In the genomic region with DNA sequence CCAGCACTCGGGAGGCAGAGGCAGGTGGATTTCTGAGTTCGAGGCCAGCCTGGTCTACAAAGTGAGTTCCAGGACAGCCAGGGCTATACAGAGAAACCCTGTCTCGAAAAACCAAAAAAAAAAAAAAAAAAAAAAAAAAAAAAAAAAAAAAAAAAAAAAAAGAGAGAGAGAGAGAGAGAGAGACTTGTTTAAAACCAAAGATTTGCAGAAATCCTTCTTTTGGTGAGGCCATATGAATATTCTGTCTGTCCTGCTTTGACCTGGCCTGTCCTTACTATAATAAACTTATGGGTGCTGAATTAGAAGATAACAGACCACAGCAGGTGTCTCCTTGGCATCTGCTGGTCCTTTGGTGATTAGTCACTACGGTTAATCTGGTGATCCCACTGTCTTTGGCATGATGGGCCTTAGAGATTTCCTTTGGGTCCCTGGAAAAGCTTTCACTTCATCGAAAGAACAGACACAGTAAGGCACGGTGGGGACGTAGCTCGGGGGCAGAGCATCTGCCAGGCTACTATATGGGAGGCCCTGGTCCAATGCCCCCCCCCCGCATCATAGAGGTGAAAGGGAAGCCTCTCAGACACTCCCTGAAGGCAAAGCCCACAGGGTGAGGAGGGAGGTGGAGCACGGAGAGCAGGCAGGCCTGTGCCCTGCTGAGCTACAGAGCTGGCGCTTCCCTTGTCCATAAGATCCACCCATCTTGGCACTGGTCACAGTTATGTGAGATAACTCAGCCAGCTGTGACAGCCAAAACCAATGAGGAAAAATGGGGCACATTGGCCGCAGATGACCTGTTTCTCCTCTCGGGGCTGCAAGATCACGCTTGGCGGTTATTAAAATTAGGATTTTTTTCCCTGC, we compare ENCODE assay signal across 15 mouse cellular contexts. TPM values are rescaled to one million over a fixed set of nuclear protein-coding genes. Genes with fewer than 3 reads are reported as not detected.
DNase-seq lines count a peak whose midpoint lies in the region; ATAC-seq and TF ChIP-seq lines count a peak whose summit lies in the region.
"Had no signal": no experiment of that assay in that cellular context is flagged by ENCODE, and none has a peak within 500 bp of the region (broad histone marks: within the 10 kb centered on the region; RNA-seq: fewer than 3 reads in every experiment).

No protein-coding gene starts in this region.

- no peaks in the 10 kb centered on the region for H3K36me3 ChIP-seq in heart, embryonic 12.5 days
- H3K36me3 ChIP-seq in ES-E14 (ENCODE audit: control insufficient read depth, insufficient read depth, low read length, poor library complexity, severe bottlenecking), result no peaks in the 10 kb centered on the region
- H3K36me3 ChIP-seq: G1E; heart, embryonic 13.5 days; neural tube, embryonic 12.5 days had no signal

- no peak; the same call in 1 of the 2 replicates for ATAC-seq in heart, embryonic 12.5 days (ENCODE audit: insufficient number of reproducible peaks, low FRiP score)
- peak; percentile 83 for ATAC-seq in erythroid progenitor cell, adult 5-6 weeks (replicated peaks; ENCODE audit: low FRiP score, poor library complexity, severe bottlenecking)

- no peak overlapping the region for H3K4me3 ChIP-seq in heart, embryonic 12.5 days
- H3K4me3 ChIP-seq in ES-E14 (ENCODE audit: insufficient read depth in 1 of 2, low read depth in 1 of 2, low read length in 2 of 2, poor library complexity in 1 of 2, severe bottlenecking in 1 of 2), result peak overlapping the region; percentile 16 to 24; a peak in 3 of 4 replicates
- H3K4me3 ChIP-seq: heart, embryonic 13.5 days; left cerebral cortex, adult 2 months; neural tube, embryonic 12.5 days had no signal

- H3K27me3 ChIP-seq in heart, embryonic 12.5 days (replicated peaks), result peaks cover 16% of the 10 kb centered on the region

- in situ Hi-C loops in ES-E14 (cut with MboI; ENCODE audit: low sequenced_read_pairs in 2 of 2, unreplicated experiment in 2 of 2), result no loop called here

- H3K4me2 ChIP-seq in heart, embryonic 12.5 days, result no peak overlapping the region
- H3K4me2 ChIP-seq: heart, embryonic 13.5 days; neural tube, embryonic 12.5 days had no signal

- no peak overlapping the region for H3K9ac ChIP-seq in heart, embryonic 12.5 days
- H3K9ac ChIP-seq in ES-E14 (ENCODE audit: insufficient read depth, low read depth, low read length, poor library complexity, severe bottlenecking), result no peak overlapping the region
- H3K9ac ChIP-seq: heart, embryonic 13.5 days; neural tube, embryonic 12.5 days had no signal

- H3K4me1 ChIP-seq in heart, embryonic 12.5 days (replicated peaks), result peaks cover 7% of the 10 kb centered on the region
- peaks cover 1 to 6% of the 10 kb centered on the region in 2 experiments; a peak in 1 of 4 replicates for H3K4me1 ChIP-seq in ES-E14 (ENCODE audit: control insufficient read depth in 2 of 2, insufficient read depth in 2 of 2, low read length in 2 of 2, poor library complexity in 1 of 2)
- H3K4me1 ChIP-seq: neural tube, embryonic 12.5 days had no signal

- WGBS in heart, embryonic 12.5 days, result 81% methylated on average over 14 of the region's 15 CpGs

- H3K27ac ChIP-seq in heart, embryonic 12.5 days (ENCODE audit: poor library complexity, severe bottlenecking), result no peak overlapping the region
- H3K27ac ChIP-seq in ES-E14 (ENCODE audit: insufficient read depth, low read depth, low read length, poor library complexity, severe bottlenecking), result no peak overlapping the region
- H3K27ac ChIP-seq: heart, embryonic 13.5 days; left cerebral cortex, adult 2 months; neural tube, embryonic 12.5 days had no signal

- no peaks in the 10 kb centered on the region for H3K9me3 ChIP-seq in heart, embryonic 12.5 days (replicated peaks)
- no peaks in the 10 kb centered on the region for H3K9me3 ChIP-seq in ES-E14 (ENCODE audit: control insufficient read depth, insufficient read depth, low read depth, low read length)
- H3K9me3 ChIP-seq: heart, embryonic 13.5 days; neural tube, embryonic 12.5 days had no signal

- peak; percentile 43 for DNase-seq in heart, postnatal 4 days
- DNase-seq in 416B (ENCODE audit: low read depth), result peak; percentile 66
- DNase-seq in ES-E14 (ENCODE audit: low read depth, low spot score), result no peak
- DNase-seq in frontal cortex, postnatal 14 days (ENCODE audit: low spot score in 2 of 2), result no peak
- no peak for DNase-seq in gastrocnemius, postnatal 25 days
- DNase-seq in urinary bladder, adult 2 months (ENCODE audit: low spot score), result no peak
- DNase-seq: kidney, adult 8-10 months; lung, postnatal 36 days; thymus, postnatal 14 days had no signal

TF ChIP-seq in ES-E14, 5 proteins besides CTCF, POLR2A, EP300 and RAD21:
- no peak for TF ChIP-seq HCFC1 (IDR thresholded peaks at IDR 0.05; ENCODE audit: borderline replicate concordance, insufficient read depth, low read length)
- no peak for TF ChIP-seq MAFK (IDR thresholded peaks at IDR 0.05; ENCODE audit: insufficient read depth, low read depth, low read length)
- no peak for TF ChIP-seq CHD2 (IDR thresholded peaks at IDR 0.05; ENCODE audit: low read depth, low read length)
TF ChIP-seq in ES-E14: peak in this region for 0.

RNA-seq across cellular contexts. Expression of gene Galnt6, which starts 6.1 kb away (rescaled TPM):
- 1 to 10 TPM; 1.3 to 1.6 TPM for total RNA-seq in heart, postnatal 4 days (2021)
- 0.14 and 0.39 TPM in 2 replicates for polyA plus RNA-seq in heart, embryonic 12.5 days (2016; fragmentation: Nextera tagmentation; extraction: Ambion mirVana)
- 18.2 and 39.0 TPM in 2 replicates for total RNA-seq in ES-E14 (2012; rRNA removed)
- 1.3 and 3.6 TPM in 2 replicates for total RNA-seq in erythroid progenitor cell, adult 5-6 weeks (2015; ENCODE audit: low replicate concordance)
- total RNA-seq in erythroid progenitor cell, adult 5-6 weeks (2017; ENCODE audit: low replicate concordance), result 4.4 and 5.4 TPM in 2 replicates
- under 1 TPM; 0.08 to 0.13 TPM for total RNA-seq in gastrocnemius, postnatal 25 days (2021)
- polyA plus RNA-seq in urinary bladder, adult 2 months (2012; rRNA removed), result 14.7 and 20.5 TPM in 2 replicates

RNA-seq across cellular contexts. Expression of gene Slc4a8, which starts 26.2 kb away (rescaled TPM):
- 1 to 10 TPM; 2.4 to 2.5 TPM for total RNA-seq in heart, postnatal 4 days (2021)
- 1.1 and 1.2 TPM in 2 replicates for polyA plus RNA-seq in heart, embryonic 12.5 days (2016; fragmentation: Nextera tagmentation; extraction: Ambion mirVana)
- 25.6 and 40.3 TPM in 2 replicates for total RNA-seq in ES-E14 (2012; rRNA removed)
- total RNA-seq in erythroid progenitor cell, adult 5-6 weeks (2015; ENCODE audit: low replicate concordance), result 2.1 TPM in 1 of 2 replicates, not detected in the other
- 0.13 and 0.83 TPM in 2 replicates for total RNA-seq in erythroid progenitor cell, adult 5-6 weeks (2017; ENCODE audit: low replicate concordance)
- total RNA-seq in gastrocnemius, postnatal 25 days (2021), result 1 to 10 TPM; 1.6 to 1.7 TPM
- 5.5 and 5.6 TPM in 2 replicates for polyA plus RNA-seq in urinary bladder, adult 2 months (2012; rRNA removed)
- polyA plus RNA-seq: G1E had no signal

RNA-seq across cellular contexts. Expression of gene Cela1, which starts 47.6 kb away (rescaled TPM):
- total RNA-seq in heart, postnatal 4 days (2021), result not detected
- 1.4 and 1.6 TPM in 2 replicates for polyA plus RNA-seq in heart, embryonic 12.5 days (2016; fragmentation: Nextera tagmentation; extraction: Ambion mirVana)
- 2.4 and 3.3 TPM in 2 replicates for total RNA-seq in ES-E14 (2012; rRNA removed)
- 56.2 and 77.8 TPM in 2 replicates for total RNA-seq in erythroid progenitor cell, adult 5-6 weeks (2015; ENCODE audit: low replicate concordance)
- 26.6 and 30.5 TPM in 2 replicates for total RNA-seq in erythroid progenitor cell, adult 5-6 weeks (2017; ENCODE audit: low replicate concordance)
- not detected for total RNA-seq in gastrocnemius, postnatal 25 days (2021)
- polyA plus RNA-seq in urinary bladder, adult 2 months (2012; rRNA removed), result 97.3 and 135 TPM in 2 replicates

Comparison
In these comparisons a context has a peak if more than half of its experiments do, and no peak if none do; other contexts are left out.
1. DNase-seq: peak in heart, postnatal 4 days (single experiment) and 416B (single experiment); none in ES-E14 (single experiment), frontal cortex, postnatal 14 days (0 of 2), gastrocnemius, postnatal 25 days (single experiment) and urinary bladder, adult 2 months (single experiment).